Mouse (Mus musculus): ENCODE measurements around the gene Msmo1. TPM values are rescaled to one million over a fixed set of nuclear protein-coding genes. Genes with fewer than 3 reads are reported as not detected.

Msmo1 gene
- polyA plus RNA-seq, 1 experiment from 2014 or later, result 149 TPM

- Histone ChIP-seq H3K4me1 (no peaks in the 10 kb centered on the region), H3K4me2 (replicated peaks) (no peak overlapping the region), H3K9ac (no peak overlapping the region), H3K9me3 (replicated peaks) (no peaks in the 10 kb centered on the region), H3K27me3 (no peaks in the 10 kb centered on the region), H3K36me3 (no peaks in the 10 kb centered on the region), H3K4me3 (no peak overlapping the region), H3K27ac (no peak overlapping the region)
- ATAC-seq (ENCODE audit: low FRiP score), result no peak
Measured at GRCm38 (mm10) chr8:64707481-64707880, 26.1 kb downstream of the Msmo1 start.

DNA sequence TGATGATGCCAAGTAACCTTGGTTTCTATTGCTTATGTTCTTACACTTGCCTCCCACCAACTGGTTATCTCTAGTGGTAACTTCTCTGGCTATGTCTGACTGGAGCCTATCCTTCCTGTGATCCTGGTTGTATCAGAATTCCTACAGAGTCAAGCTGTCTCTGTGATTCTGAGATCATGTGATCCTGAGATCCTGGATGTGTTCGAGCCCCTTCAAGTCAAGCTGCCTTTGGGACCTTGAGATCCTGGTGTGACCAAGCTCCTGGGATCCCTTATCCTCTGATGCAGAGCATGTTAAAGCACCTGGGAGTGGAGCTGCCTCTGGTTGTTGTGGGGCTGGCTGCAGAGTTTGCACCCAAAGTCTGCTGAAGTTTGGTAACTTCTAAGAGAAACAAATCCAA lies 30.4 kb downstream of the Msmo1 start:
- H3K27me3 ChIP-seq, result no peaks in the 10 kb centered on the region
- H3K4me1 ChIP-seq, result no peaks in the 10 kb centered on the region
- H3K9ac ChIP-seq, result no peak overlapping the region
- no peak overlapping the region for H3K4me3 ChIP-seq
- no peaks in the 10 kb centered on the region for H3K9me3 ChIP-seq (replicated peaks)
- ATAC-seq (ENCODE audit: low FRiP score), result no peak
- H3K4me2 ChIP-seq (replicated peaks), result no peak overlapping the region
- H3K27ac ChIP-seq, result no peak overlapping the region
- WGBS, result 91% methylated on average over 1 of the region's 1 CpGs
- no peaks in the 10 kb centered on the region for H3K36me3 ChIP-seq

DNA sequence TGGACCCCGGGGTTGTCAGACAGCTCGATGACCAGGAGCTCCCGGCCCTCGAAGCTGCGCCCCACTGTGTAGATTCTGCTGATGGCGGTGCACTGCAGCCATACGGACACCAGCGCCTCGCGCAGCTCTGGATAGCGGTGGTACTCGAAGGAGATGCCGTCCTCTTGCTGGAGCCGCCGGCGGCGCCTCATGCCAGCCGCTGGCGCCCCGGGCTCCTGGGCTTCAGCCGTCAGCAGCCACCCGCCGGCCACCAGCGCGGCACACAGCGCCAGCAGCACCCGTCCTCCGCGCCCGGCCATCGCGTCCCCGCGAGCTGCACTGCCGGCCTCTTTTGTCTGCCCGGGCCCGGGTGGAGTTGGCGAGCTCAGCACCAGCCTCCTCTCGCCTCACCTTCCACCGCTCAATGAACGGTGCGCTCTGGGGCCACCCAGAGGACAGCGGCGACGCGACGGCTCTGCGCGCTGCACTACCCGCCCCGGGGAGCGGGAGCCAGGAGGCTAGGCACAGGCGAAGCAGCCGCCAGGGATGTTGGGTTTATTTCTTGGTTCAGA lies 40.9 kb downstream of the Msmo1 start, which contains the start of gene Cpe:
Gene Cpe (minus strand): TSS at position 404 of the 551 bp plus-strand sequence.
- ATAC-seq (ENCODE audit: low FRiP score), result peak; percentile 99

GRCm38 (mm10) chr8:64691591-64692401 lies 41.8 kb downstream of the Msmo1 start:
- H3K4me3 ChIP-seq, result peak overlapping the region; percentile 63
- H3K4me2 ChIP-seq (replicated peaks), result peak overlapping the region; percentile 53
- 0 out of 2 replicates have a peak, but pooled peaks cover 3% of the 10 kb centered on the region for H3K27me3 ChIP-seq
- H3K4me1 ChIP-seq, result peaks cover 16% of the 10 kb centered on the region
- no peaks in the 10 kb centered on the region for H3K9me3 ChIP-seq (replicated peaks)
- H3K9ac ChIP-seq, result peak overlapping the region; percentile 85
- ATAC-seq (ENCODE audit: low FRiP score), result 0 out of 2 replicates have a peak, but pooled peaks have one; percentile 2
- H3K36me3 ChIP-seq, result no peaks in the 10 kb centered on the region
- H3K27ac ChIP-seq, result peak overlapping the region; percentile 97
- 6% methylated on average over 16 of the region's 16 CpGs for WGBS

More for the DNA sequence above, 40.9 kb downstream of the Msmo1 start, which contains the start of gene Cpe:
- Histone ChIP-seq H3K9me3 (replicated peaks) (no peaks in the 10 kb centered on the region), H3K4me2 (replicated peaks) (peak within 1 kb of the TSS; percentile 53), H3K4me1 (peaks cover 16% of the 10 kb centered on the region), H3K27ac (peak within 1 kb of the TSS; percentile 97), H3K9ac (peak within 1 kb of the TSS; percentile 85), H3K36me3 (no peaks in the 10 kb centered on the region), H3K27me3 (0 out of 2 replicates have a peak, but pooled peaks cover 3% of the 10 kb centered on the region), H3K4me3 (peak within 1 kb of the TSS; percentile 63)
- WGBS, result under 1% methylated on average over 54 of the region's 54 CpGs

DNA sequence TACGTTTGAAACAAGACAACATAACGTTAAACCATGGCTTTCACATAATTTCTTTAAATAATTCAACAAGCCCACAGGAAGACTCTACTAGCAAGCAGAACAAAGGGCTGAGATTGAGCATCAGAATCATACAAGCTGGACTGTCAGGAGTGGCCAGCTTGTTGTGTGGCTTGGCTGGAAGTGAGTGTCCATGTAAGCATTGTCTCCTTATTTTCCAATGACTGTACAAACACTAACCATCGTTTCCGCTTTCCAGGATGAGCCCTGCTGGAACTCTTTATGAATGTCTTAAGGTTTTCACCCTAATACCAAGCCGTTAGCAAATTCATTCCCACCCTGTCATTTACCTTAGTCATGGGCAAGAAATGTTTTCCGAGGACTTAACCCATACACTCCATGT lies 42.7 kb downstream of the Msmo1 start:
- Histone ChIP-seq H3K27ac (no peak overlapping the region), H3K4me3 (peak overlapping the region; percentile 63), H3K4me1 (peaks cover 16% of the 10 kb centered on the region), H3K9ac (no peak overlapping the region), H3K4me2 (replicated peaks) (peak overlapping the region; percentile 53), H3K9me3 (replicated peaks) (no peaks in the 10 kb centered on the region), H3K27me3 (0 out of 2 replicates have a peak, but pooled peaks cover 3% of the 10 kb centered on the region), H3K36me3 (no peaks in the 10 kb centered on the region)
- no peak for ATAC-seq (ENCODE audit: low FRiP score)
- 74% methylated on average over 6 of the region's 6 CpGs for WGBS

DNA sequence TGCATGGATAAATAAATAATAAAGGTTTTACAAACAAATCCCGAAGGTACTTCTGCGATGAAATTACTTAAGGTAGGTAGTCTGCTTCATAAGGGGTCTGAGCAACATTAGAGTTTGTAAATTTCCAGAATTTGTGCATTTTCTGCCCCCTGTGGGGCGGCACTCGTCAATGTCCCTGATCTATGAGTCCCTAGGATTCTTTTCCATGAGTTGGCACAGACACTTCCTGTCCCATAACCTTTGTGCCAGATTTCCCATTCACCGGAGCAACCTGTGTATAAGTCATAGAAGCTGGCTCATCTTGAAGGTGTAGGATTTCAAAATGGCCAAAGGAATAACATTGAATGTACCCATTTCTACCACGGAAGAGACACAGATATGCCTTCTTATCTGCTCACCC lies 43.3 kb downstream of the Msmo1 start:
- Histone ChIP-seq H3K9me3 (replicated peaks) (no peaks in the 10 kb centered on the region), H3K4me1 (peaks cover 16% of the 10 kb centered on the region), H3K36me3 (no peaks in the 10 kb centered on the region), H3K9ac (no peak overlapping the region), H3K27me3 (0 out of 2 replicates have a peak, but pooled peaks cover 3% of the 10 kb centered on the region), H3K27ac (no peak overlapping the region), H3K4me2 (replicated peaks) (peak overlapping the region; percentile 53), H3K4me3 (peak overlapping the region; percentile 12; the same call in 1 of the 2 replicates)
- no peak for ATAC-seq (ENCODE audit: low FRiP score)
- 79% methylated on average over 6 of the region's 6 CpGs for WGBS

DNA sequence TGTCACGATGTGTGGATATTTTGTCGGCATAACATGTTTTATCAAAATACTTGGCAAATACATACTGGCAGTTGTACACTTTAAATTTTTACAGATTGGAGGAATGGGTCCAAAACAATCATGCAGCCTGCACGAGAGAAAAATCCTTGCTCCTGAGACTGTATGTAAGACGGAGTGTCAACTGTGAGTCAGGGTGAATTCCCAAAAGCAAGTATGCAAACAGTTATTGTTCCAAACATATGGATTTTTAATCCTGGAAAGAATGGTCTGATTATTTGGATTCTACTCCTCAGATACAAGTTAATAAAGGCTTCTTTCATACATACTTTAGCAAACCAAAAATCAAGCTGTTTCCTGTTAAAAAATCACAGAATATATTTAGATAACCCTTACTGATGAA lies 44.9 kb downstream of the Msmo1 start:
- Histone ChIP-seq H3K27me3 (no peaks in the 10 kb centered on the region), H3K4me2 (replicated peaks) (no peak overlapping the region), H3K36me3 (no peaks in the 10 kb centered on the region), H3K9ac (no peak overlapping the region), H3K9me3 (replicated peaks) (no peaks in the 10 kb centered on the region), H3K4me1 (peaks cover 16% of the 10 kb centered on the region), H3K27ac (no peak overlapping the region), H3K4me3 (no peak overlapping the region)
- 80% methylated on average over 4 of the region's 4 CpGs for WGBS
- no peak for ATAC-seq (ENCODE audit: low FRiP score)

GRCm38 (mm10) chr8:64688161-64688560 lies 45.4 kb downstream of the Msmo1 start:
- H3K4me2 ChIP-seq (replicated peaks), result no peak overlapping the region
- WGBS, result 86% methylated on average over 3 of the region's 3 CpGs
- H3K9me3 ChIP-seq (replicated peaks), result no peaks in the 10 kb centered on the region
- H3K36me3 ChIP-seq, result no peaks in the 10 kb centered on the region
- no peak for ATAC-seq (ENCODE audit: low FRiP score)
- H3K27me3 ChIP-seq, result no peaks in the 10 kb centered on the region
- no peak overlapping the region for H3K27ac ChIP-seq
- no peak overlapping the region for H3K4me3 ChIP-seq
- H3K9ac ChIP-seq, result no peak overlapping the region
- H3K4me1 ChIP-seq, result peaks cover 16% of the 10 kb centered on the region

GRCm38 (mm10) chr8:64682501-64682900 lies 51.1 kb downstream of the Msmo1 start:
- 74% methylated on average over 3 of the region's 3 CpGs for WGBS

GRCm38 (mm10) chr8:64676381-64676780 lies 57.2 kb downstream of the Msmo1 start:
- H3K36me3 ChIP-seq, result no peaks in the 10 kb centered on the region
- no peak overlapping the region for H3K9ac ChIP-seq
- H3K4me1 ChIP-seq, result peaks cover 2% of the 10 kb centered on the region
- no peak overlapping the region for H3K4me3 ChIP-seq
- H3K27ac ChIP-seq, result no peak overlapping the region
- H3K9me3 ChIP-seq (replicated peaks), result no peaks in the 10 kb centered on the region
- H3K4me2 ChIP-seq (replicated peaks), result no peak overlapping the region
- ATAC-seq (ENCODE audit: low FRiP score), result no peak
- H3K27me3 ChIP-seq, result no peaks in the 10 kb centered on the region
- WGBS, result 82% methylated on average over 2 of the region's 2 CpGs

More at GRCm38 (mm10) chr8:64682501-64682900, 51.1 kb downstream of the Msmo1 start:
- Histone ChIP-seq H3K27me3 (no peaks in the 10 kb centered on the region), H3K36me3 (no peaks in the 10 kb centered on the region), H3K4me1 (no peaks in the 10 kb centered on the region), H3K4me3 (no peak overlapping the region), H3K9me3 (replicated peaks) (no peaks in the 10 kb centered on the region), H3K9ac (no peak overlapping the region), H3K27ac (no peak overlapping the region), H3K4me2 (replicated peaks) (no peak overlapping the region)
- no peak for ATAC-seq (ENCODE audit: low FRiP score)

GRCm38 (mm10) chr8:64674951-64675585 lies 58.5 kb downstream of the Msmo1 start:
- Histone ChIP-seq H3K4me1 (peaks cover 2% of the 10 kb centered on the region), H3K27ac (no peak overlapping the region; the same call in 1 of the 2 replicates), H3K9ac (no peak overlapping the region), H3K9me3 (replicated peaks) (no peaks in the 10 kb centered on the region), H3K36me3 (no peaks in the 10 kb centered on the region), H3K27me3 (no peaks in the 10 kb centered on the region), H3K4me2 (replicated peaks) (no peak overlapping the region), H3K4me3 (no peak overlapping the region)
- no peak for ATAC-seq (ENCODE audit: low FRiP score)
- 88% methylated on average over 8 of the region's 8 CpGs for WGBS

DNA sequence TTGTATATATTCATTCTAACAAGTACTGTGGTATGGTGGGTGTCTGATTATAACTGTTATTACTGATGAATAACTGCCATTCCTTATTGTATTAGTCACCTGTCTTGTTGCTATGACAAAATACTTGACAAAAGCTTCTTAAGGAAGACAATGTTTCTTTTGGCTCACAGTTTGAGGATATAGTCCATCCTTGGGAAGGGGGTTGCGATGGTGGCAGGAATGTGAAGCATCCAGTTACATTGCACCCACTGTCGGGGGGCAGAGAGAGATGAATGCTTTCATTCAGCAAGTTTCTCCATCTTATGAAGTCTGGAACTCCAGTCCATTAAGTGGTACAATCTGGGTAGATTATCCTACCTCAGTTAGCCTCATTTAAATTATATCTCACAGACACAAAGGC lies 60.7 kb downstream of the Msmo1 start:
- Histone ChIP-seq H3K9ac (no peak overlapping the region), H3K4me2 (replicated peaks) (no peak overlapping the region), H3K27ac (no peak overlapping the region), H3K9me3 (replicated peaks) (no peaks in the 10 kb centered on the region), H3K4me3 (no peak overlapping the region), H3K36me3 (no peaks in the 10 kb centered on the region), H3K27me3 (no peaks in the 10 kb centered on the region), H3K4me1 (peaks cover 2% of the 10 kb centered on the region)
- ATAC-seq (ENCODE audit: low FRiP score), result no peak
- WGBS, result 61% methylated on average over 2 of the region's 2 CpGs
